Mouse (Mus musculus) hindbrain, embryonic 16.5 days (tissue): ENCODE results near the gene Olfm3. TPM values are rescaled to one million over a fixed set of nuclear protein-coding genes. Genes with fewer than 3 reads are reported as not detected.
A peak's percentile ranks its signal among the peaks of the same experiment; 100 is the strongest.

Experiments used
- ATAC-seq: fragments of 200-750 bp; cut with Nextera tagmentation; 2 replicates; pipeline ENCODE4 v1.8.0; 2017; ENCODE audit warnings: moderate TSS enrichment, moderate library complexity
- H3K27ac ChIP-seq: fragments of 300-500 bp; sonication (generic); 2 replicates; pipeline ENCODE4 v1.5.1; 2014; ENCODE audit warnings: low read depth, mild to moderate bottlenecking, control low read depth, low read length, moderate library complexity
- H3K27me3 ChIP-seq: fragments of 300-500 bp; sonication (generic); replicated peaks from 2 replicates; pipeline ENCODE4 v1.6.1; 2014; ENCODE audit warnings: low read length; ENCODE audit not compliant: control insufficient read depth, insufficient read depth
- H3K36me3 ChIP-seq: fragments of 300-500 bp; sonication (generic); 2 replicates; pipeline ENCODE4 v1.6.1; 2014; ENCODE audit warnings: mild to moderate bottlenecking, low read length, moderate library complexity, mixed read lengths; ENCODE audit not compliant: control insufficient read depth, insufficient read depth
- H3K4me1 ChIP-seq: fragments of 300-500 bp; sonication (generic); 2 replicates; pipeline ENCODE4 v1.6.1; 2014; ENCODE audit warnings: low read depth, low read length; ENCODE audit not compliant: control insufficient read depth, insufficient read depth
- H3K4me2 ChIP-seq: fragments of 300-500 bp; sonication (generic); 2 replicates; pipeline ENCODE4 v1.6.1; 2014; ENCODE audit warnings: mild to moderate bottlenecking, low read length, control low read depth, moderate library complexity
- H3K4me3 ChIP-seq: fragments of 300-500 bp; sonication (generic); 2 replicates; pipeline ENCODE4 v1.5.1; 2014; ENCODE audit warnings: mild to moderate bottlenecking, low read length, control low read depth, moderate library complexity
- H3K9ac ChIP-seq: fragments of 300-500 bp; sonication (generic); 2 replicates; pipeline ENCODE4 v1.6.1; 2014; ENCODE audit warnings: low read depth, mild to moderate bottlenecking, control low read depth, low read length, moderate library complexity
- H3K9me3 ChIP-seq: fragments of 300-500 bp; sonication (generic); 2 replicates; pipeline ENCODE4 v1.6.1; 2014; ENCODE audit warnings: mild to moderate bottlenecking, low read length, moderate library complexity; ENCODE audit not compliant: control insufficient read depth
- WGBS: fragments of 180-500 bp; shearing (Covaris S2); extraction: QIAGEN DNeasy Blood & Tissue Kit; methylation state at CpG from one replicate; pipeline ENCODE4 v1.1.7; 2014; 5-methylcytosine and 5-hydroxymethylcytosine counted together
- polyA plus RNA-seq: library from polyadenylated mRNA; unstranded; fragments of >200 nt; fragmentation: Nextera tagmentation; extraction: Ambion mirVana; gene quantifications from 2 replicates; pipeline ENCODE4 v1.2.1, GENCODE M21; 2015

Olfm3 gene
- polyA plus RNA-seq, 1 experiment from 2014 or later = 23.0 TPM

DNA sequence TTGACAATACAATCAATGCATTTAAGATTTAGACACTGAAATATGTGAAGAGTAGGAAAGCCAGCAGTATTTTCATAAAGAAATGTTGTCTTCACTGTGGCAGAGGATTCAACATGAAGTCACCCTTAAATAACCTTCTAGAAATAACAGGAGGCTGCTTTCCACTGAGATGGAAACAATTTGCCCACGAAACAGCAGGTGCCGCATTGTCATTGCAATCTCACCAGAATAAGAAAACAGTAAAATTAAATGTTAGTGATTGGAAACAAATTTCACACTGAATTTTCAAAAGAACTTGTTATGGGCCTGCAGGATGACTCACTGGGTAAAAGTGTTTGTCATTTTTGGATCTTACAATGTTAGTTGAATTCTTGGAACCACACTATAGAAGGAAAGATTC lies 29.0 kb downstream of the Olfm3 start:
- Histone ChIP-seq H3K9ac (no peak overlapping the region), H3K36me3 (no peaks in the 10 kb centered on the region), H3K27me3 (no peaks in the 10 kb centered on the region), H3K4me1 (no peaks in the 10 kb centered on the region), H3K9me3 (no peaks in the 10 kb centered on the region), H3K4me3 (no peak overlapping the region), H3K27ac (no peak overlapping the region), H3K4me2 (no peak overlapping the region)
- 78% methylated on average over 2 of the region's 2 CpGs for WGBS
- ATAC-seq = no peak

DNA sequence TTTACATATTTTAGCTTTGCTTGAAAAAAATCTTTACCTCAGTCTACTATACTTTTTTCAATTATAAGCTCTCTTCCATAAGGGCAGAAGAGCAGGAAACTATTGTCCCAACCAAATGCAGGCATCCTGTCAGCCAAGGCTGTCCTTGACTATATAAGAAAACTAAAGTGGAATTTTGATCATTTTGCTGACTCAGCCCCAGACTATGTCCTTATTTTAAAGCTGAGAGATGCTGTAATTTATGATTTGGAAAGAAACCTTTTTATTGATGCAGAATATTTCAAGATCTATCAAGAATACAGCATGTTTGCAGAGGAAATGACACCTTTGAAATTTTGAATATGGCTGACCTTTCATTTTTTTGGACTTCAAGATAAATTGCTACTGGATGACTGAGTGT lies 51.0 kb downstream of the Olfm3 start:
- H3K4me2 ChIP-seq = no peak overlapping the region
- no peaks in the 10 kb centered on the region for H3K36me3 ChIP-seq

DNA sequence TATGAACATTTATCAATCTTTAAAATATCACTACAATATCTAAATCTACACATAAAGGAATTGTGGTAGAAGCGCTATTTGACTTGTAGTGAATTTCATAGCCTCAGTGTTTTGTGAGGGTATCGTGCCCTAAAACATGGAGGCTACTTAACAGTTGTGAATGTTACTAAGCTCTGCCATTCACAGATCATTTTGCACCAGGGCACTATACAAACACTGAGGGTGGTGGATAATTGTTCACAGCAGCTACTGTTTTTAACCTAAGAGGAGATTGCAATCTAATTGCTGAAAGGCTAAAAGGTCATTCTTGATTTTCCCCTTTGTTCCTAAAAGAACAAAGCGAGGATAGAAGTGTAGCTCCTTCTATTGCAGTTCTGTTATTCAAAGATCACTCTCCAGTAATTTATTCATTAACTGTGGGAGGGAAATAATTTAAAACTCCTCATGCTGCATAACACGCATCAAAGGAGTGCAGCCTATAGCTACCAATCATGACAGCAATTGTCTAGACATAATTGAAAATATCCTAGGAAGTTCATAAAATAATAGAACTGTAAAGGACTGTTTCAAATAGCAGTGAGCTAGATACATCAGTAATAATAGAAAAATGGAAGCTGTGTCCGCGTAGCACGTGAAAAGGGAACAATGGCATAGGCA lies 55.6 kb downstream of the Olfm3 start:
- ATAC-seq = no peak
- no peak overlapping the region for H3K27ac ChIP-seq
- no peaks in the 10 kb centered on the region for H3K4me1 ChIP-seq
- H3K4me3 ChIP-seq = no peak overlapping the region
- no peak overlapping the region for H3K4me2 ChIP-seq
- 39% methylated on average over 7 of the region's 7 CpGs for WGBS
- no peak overlapping the region for H3K9ac ChIP-seq
- H3K36me3 ChIP-seq = no peaks in the 10 kb centered on the region
- no peaks in the 10 kb centered on the region for H3K9me3 ChIP-seq
- no peaks in the 10 kb centered on the region for H3K27me3 ChIP-seq

More for the DNA sequence above, 51.0 kb downstream of the Olfm3 start:
- Histone ChIP-seq H3K9ac (no peak overlapping the region), H3K4me3 (no peak overlapping the region), H3K27ac (no peak overlapping the region), H3K4me1 (no peaks in the 10 kb centered on the region), H3K9me3 (no peaks in the 10 kb centered on the region), H3K27me3 (no peaks in the 10 kb centered on the region)
- ATAC-seq = no peak

DNA sequence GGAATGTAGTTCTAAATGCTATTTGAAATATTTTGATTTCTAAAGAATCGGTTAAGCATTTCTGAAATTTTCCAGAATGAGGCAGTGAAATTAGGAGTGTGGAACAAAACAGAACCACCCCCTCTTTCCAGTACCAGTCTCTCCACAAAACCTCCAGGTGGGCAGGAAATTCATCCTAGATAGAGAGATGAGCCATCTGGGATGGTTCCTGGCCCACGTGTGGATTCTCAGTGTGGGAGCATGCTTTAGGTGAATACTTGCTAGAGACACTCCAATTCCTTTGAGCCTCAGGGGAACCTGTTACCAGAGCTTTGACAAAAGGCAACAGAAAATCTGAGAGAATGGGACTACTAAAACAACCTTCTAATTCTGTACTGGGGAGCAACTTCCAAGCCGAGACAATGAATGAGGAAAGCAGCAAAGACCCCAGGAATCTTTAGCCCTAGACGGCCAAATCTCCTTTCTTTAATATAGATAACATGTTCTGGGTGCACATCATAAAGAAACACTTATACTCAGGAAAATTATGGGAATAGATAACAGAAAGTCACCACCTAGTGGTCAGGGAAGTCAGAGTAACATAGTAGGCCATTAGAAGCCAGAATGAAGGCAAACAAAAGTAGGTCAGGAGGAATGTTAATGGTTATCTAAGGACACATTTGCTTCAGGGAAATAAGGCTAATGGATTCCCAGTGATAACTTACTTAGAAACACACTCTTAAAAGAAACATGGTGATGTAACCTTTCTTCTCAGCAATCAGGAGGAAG lies 58.6 kb downstream of the Olfm3 start:
- Histone ChIP-seq H3K27me3 (no peaks in the 10 kb centered on the region), H3K9ac (no peak overlapping the region), H3K4me2 (no peak overlapping the region), H3K9me3 (no peaks in the 10 kb centered on the region), H3K27ac (no peak overlapping the region), H3K4me3 (no peak overlapping the region), H3K4me1 (no peaks in the 10 kb centered on the region), H3K36me3 (no peaks in the 10 kb centered on the region)
- ATAC-seq = no peak
- 73% methylated on average over 4 of the region's 4 CpGs for WGBS

DNA sequence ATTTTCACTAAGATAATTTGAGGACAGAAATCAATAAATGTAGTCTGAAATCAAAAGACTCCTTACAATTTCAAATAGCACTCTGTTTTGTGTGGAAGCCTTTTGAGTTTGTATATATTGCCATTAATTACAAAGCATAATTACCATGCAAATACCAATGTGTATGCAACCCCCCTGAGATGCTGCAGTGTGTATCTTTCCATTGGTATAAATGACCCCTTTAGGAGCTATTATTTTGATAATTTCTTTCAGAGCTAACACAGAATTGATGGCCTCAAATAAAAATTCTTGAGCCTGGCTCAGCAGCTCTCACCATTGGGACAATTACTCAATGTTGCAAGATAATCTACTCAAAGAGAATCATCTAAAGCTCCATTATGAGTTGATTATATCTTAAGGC lies 67.3 kb downstream of the Olfm3 start:
- H3K27ac ChIP-seq = no peak overlapping the region
- no peaks in the 10 kb centered on the region for H3K9me3 ChIP-seq
- ATAC-seq = no peak
- no peaks in the 10 kb centered on the region for H3K36me3 ChIP-seq
- H3K27me3 ChIP-seq = no peaks in the 10 kb centered on the region
- H3K4me3 ChIP-seq = no peak overlapping the region
- H3K4me2 ChIP-seq = no peak overlapping the region
- H3K4me1 ChIP-seq = 0 out of 2 replicates have a peak, but pooled peaks cover 4% of the 10 kb centered on the region
- H3K9ac ChIP-seq = no peak overlapping the region

DNA sequence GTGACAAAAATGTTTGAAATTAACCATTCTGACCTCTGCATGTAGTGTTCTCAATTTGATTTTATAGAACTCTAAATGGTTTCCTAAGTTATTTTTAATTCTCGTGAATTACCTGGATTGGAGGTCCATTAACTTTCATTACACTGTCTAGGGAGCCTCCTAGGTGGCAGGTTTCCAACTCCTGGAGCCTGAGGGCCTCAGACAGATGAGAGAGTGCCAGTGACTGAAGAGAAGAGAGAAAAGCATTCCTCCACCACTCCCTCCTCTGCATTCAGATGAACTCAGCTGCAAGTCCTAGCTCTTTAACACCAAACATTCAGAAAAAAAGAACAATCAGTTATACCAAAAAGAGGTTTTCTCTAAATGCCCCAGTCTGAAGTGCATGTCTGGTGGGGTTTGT lies 68.6 kb downstream of the Olfm3 start:
- H3K27me3 ChIP-seq = no peaks in the 10 kb centered on the region
- no peaks in the 10 kb centered on the region for H3K36me3 ChIP-seq
- WGBS = 47% methylated on average over 1 of the region's 1 CpGs
- no peaks in the 10 kb centered on the region for H3K9me3 ChIP-seq
- H3K4me3 ChIP-seq = no peak overlapping the region
- H3K27ac ChIP-seq = no peak overlapping the region
- ATAC-seq = peak; percentile 77; the same call in 1 of the 2 replicates
- 0 out of 2 replicates have a peak, but pooled peaks cover 4% of the 10 kb centered on the region for H3K4me1 ChIP-seq
- H3K9ac ChIP-seq = no peak overlapping the region
- no peak overlapping the region for H3K4me2 ChIP-seq

DNA sequence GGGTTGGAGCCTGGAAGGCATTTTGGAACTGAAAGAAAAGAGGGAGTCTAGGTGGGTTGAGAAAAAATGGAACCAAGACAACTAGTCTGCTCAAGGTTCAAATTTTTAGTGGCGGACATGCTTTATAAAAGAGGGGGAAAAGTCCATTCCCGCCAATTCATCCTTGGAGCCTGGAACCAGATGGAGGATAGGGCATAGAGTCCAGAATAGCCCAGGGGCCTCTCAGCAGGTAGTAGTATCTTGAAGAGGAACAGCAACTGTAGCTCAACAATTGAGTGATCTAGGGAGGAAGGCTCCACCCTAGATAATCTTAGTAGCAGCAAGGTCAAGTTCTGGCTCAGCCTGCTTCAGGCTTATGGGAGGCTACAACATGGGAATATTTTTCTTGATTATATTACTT lies 87.0 kb downstream of the Olfm3 start:
- Histone ChIP-seq H3K9me3 (no peaks in the 10 kb centered on the region), H3K36me3 (no peaks in the 10 kb centered on the region), H3K27me3 (no peaks in the 10 kb centered on the region), H3K27ac (no peak overlapping the region), H3K4me1 (no peaks in the 10 kb centered on the region), H3K4me2 (no peak overlapping the region), H3K4me3 (no peak overlapping the region), H3K9ac (no peak overlapping the region)
- no peak for ATAC-seq
- 90% methylated on average over 2 of the region's 2 CpGs for WGBS

DNA sequence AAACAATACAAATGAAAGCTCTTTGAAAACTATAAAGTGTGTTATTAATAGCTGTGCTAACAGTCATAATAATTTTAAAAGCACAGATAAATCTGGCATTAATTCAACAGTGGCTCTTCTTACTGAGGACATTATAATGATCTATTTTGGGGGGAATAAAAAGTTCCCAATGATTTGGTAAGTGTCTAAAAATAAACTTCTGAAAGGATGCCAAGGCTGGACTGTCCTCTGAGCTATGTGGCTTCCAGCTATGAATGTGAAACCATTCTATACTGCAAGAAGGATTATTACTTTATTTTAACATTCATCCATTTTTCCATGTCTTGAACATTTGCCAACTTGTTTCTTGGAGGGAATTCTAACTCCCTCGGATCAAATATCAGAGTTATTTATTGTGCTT lies 92.1 kb downstream of the Olfm3 start:
- no peak overlapping the region for H3K4me2 ChIP-seq
- H3K9me3 ChIP-seq = no peaks in the 10 kb centered on the region
- no peaks in the 10 kb centered on the region for H3K27me3 ChIP-seq
- H3K4me1 ChIP-seq = no peaks in the 10 kb centered on the region
- H3K4me3 ChIP-seq = no peak overlapping the region
- H3K36me3 ChIP-seq = no peaks in the 10 kb centered on the region
- ATAC-seq = no peak
- 65% methylated on average over 1 of the region's 1 CpGs for WGBS
- H3K9ac ChIP-seq = no peak overlapping the region
- no peak overlapping the region for H3K27ac ChIP-seq

DNA sequence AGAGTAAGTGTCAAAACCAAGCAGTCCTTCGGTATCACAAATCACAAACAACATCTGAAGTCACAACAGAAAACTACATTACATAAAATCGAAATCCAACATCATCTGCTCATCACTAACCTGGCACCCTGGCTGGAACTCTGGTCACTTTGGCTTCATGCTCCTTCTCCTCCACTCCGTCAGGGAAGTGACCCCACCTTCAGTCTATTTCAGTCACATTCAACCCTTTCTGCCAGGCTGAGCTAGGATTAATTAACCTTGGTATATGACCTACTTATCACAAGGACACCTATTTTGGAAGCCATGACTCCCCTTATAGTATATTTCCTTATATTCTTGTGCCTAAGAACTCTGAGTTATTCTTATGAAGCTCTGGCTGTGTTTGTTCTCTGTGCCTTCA lies 123.7 kb downstream of the Olfm3 start:
- Histone ChIP-seq H3K27ac (no peak overlapping the region), H3K27me3 (no peaks in the 10 kb centered on the region), H3K9ac (no peak overlapping the region), H3K4me3 (no peak overlapping the region), H3K4me2 (no peak overlapping the region), H3K9me3 (no peaks in the 10 kb centered on the region), H3K4me1 (no peaks in the 10 kb centered on the region), H3K36me3 (no peaks in the 10 kb centered on the region)
- no peak for ATAC-seq
- 92% methylated on average over 3 of the region's 3 CpGs for WGBS
